Mouse (Mus musculus): Measurements from ENCODE around the gene Fbxw4.

- no peak for TF ChIP-seq GATA1 (IDR thresholded peaks at IDR 0.05; ENCODE audit: borderline replicate concordance, low read length)
- TF ChIP-seq CTCF (IDR thresholded peaks at IDR 0.05; ENCODE audit: low read depth, low read length): no peak
- TF ChIP-seq POLR2AphosphoS5 (IDR thresholded peaks at IDR 0.05; ENCODE audit: insufficient replicate concordance, low read depth, low read length): no peak
Observed at GRCm38 (mm10) chr19:45544152-45544924, 115.8 kb downstream of the Fbxw4 start.
